Mouse (Mus musculus): ENCODE data around the gene Fryl.
A peak's percentile ranks its signal among the peaks of the same experiment; 100 is the strongest.
"Not testable (repeated sequence)": the region's sequence is repeated elsewhere in the genome, so short reads cannot be mapped to it uniquely, and the experiment has no call there.

Fryl gene

DNA sequence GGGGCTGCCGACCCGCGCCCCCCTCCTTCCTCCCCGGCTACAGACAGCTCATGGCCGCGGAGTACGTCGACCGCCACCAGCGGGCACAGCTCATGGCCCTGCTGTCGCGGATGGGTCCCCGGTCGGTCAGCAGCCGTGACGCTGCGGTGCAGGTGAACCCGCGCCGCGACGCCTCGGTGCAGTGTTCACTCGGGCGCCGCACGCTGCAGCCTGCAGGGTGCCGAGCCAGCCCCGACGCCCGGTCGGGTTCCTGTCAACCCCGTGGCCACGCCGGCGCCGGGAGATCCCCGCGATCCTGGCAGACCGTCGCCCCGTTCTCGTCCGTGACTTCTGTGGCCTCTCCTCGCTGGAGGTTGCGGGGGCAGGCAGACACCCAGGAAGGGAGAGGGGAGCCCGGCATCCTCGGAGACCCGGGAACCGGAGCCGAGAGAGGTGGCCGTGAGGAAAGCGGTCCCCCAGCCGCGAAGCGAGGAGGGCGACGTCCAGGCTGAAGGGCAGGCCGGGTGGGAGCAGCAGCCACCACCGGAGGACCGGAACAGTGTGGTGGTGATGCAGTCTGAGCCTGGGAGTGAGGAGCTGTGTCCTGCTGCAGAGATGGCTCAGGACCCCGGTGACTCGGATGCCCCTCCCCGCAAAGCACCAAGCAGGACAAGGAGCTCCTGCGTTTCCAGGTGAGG lies 242.7 kb downstream of the Fryl start:
- DNase-seq (ENCODE audit: extremely low read depth, low read depth) = not testable (repeated sequence)

DNA sequence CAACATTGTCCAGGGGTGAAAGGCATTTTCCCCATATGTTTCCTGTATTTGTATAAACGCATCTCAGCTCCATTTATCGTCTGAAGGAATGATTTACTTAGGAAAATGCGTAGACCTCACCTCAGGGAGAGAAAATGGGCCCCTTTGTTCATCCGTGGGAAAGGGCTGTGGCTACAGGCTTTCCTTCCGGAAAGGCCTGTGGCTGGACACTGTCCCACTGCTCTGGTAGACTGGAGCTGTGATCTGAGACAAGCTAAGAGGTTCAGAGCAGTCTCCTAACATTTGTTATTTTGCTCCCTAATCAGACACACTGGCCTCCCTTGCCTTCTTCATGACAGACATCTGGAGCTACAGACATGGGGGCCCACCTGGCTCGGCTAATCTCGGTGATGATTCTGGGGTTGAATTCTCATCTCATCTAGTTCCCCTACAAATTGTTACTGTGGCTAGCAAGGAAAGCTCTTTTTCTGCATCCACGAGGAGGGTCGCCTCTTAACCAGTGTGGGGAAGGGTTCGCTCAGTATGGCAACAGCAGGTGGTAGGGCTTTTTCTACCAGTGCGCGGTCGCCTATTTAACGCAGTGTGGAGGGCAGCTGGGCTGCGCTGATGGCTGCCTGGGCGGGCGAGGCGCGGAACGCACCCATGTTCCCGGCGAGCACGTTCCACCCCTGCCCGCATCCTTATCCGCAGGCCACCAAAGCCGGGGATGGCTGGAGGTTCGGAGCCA lies 243.4 kb downstream of the Fryl start:
- not testable (repeated sequence) for DNase-seq (ENCODE audit: extremely low read depth, low read depth)

DNA sequence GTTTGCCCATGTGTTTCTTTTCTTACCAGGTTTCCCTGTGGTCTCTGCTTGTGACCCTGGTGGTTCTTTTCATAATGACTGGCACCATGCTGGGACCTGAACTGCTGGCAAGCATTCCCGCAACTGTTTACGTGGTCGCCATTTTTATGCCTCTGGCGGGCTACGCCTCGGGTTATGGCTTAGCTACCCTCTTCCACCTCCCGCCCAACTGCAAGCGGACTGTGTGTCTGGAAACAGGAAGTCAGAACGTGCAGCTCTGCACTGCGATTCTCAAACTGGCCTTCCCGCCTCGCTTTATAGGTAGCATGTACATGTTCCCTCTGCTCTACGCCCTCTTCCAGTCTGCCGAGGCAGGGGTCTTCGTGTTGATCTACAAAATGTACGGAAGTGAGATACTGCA lies 244.6 kb downstream of the Fryl start:
- not testable (repeated sequence) for DNase-seq (ENCODE audit: extremely low read depth, low read depth)

DNA sequence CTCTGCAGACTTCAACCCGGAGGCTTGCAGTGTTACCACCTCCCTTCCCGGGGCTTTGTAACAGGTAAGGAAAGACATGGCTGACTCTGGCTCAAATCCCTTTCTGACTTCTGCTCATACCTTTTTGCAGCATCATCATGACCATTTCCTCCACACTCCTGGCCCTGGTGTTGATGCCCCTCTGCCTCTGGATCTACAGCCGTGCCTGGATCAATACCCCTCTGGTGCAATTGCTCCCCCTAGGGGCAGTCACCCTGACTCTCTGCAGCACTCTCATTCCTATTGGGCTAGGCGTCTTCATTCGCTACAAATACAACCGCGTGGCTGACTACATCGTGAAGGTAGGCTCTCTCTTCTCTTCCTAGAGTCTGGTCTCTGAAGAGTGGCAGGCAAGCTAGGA lies 248.2 kb downstream of the Fryl start:
- DNase-seq (ENCODE audit: extremely low read depth, low read depth) = not testable (repeated sequence)

DNA sequence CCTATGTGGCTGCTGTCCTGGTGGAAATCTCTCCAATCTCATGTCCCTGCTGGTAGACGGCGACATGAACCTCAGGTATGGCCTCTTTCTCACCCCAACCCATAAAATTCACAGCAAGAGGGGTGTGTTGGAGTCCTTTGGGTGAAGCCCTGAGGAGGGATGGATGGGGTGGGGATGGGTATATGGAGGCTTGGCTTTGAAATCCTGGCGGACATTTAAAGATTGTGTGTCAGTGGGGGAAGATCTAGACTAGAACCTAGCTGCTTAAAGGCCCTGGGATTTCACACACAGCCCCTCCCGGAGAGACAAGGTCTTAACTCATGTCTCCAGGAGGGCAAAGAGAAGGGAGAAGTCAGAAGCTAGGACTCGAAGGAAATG lies 248.8 kb downstream of the Fryl start:
- DNase-seq (ENCODE audit: extremely low read depth, low read depth) = no peak

DNA sequence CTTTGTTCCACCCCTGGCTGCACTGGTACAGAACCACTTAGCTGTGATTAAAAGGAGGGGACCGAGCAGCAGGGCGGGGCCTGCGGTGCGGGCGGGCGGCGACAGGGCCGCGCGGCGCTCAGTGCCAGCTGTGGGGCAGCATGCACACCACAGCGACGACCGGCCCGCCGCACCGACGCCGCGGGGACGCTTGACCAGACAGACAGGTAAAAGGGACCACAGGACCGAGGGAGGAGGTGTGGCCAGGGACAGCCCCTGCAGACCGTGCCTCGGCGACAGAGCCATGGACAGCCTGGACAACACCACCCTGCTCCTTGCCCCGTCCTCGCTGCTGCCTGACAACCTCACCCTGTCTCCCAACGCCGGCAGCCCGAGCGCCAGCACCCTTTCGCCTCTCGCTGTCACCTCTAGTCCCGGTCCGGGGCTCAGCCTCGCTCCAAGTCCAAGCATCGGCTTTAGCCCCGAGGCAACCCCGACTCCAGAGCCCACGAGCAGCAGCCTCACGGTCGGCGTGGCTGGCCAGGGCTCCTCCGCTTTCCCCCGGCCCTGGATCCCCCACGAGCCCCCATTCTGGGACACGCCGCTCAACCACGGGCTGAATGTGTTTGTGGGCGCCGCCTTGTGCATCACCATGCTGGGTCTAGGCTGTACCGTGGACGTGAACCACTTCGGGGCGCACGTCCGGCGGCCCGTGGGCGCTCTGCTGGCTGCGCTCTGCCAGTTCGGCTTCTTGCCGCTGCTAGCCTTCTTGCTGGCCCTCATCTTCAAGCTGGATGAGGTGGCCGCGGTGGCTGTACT lies 249.4 kb downstream of the Fryl start, which contains the start of gene Slc10a4:
Slc10a4 (plus strand) TSS at position 100 of the 798 bp plus-strand sequence.
- no peak for DNase-seq (ENCODE audit: extremely low read depth, low read depth)

DNA sequence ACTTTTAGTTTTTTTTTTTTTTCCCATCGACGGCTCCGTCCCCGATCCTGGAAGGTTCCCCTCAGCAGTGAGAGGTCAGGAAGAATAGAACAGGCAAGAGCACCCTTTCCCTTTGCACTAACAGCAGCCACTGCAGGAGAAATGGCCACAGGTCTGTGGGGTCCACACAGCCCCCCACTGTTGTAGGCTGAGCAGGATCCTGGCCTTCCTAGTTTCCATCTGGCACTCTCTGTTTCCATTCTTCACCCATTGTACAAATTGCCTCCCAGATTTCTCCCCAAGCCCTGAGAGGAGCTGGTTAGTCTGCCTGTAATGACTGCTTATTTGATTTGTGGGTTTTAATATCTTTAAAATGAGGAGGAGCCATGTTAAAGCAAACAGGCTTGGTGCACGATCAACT lies 252.4 kb downstream of the Fryl start:
- no peak for DNase-seq (ENCODE audit: extremely low read depth, low read depth)

DNA sequence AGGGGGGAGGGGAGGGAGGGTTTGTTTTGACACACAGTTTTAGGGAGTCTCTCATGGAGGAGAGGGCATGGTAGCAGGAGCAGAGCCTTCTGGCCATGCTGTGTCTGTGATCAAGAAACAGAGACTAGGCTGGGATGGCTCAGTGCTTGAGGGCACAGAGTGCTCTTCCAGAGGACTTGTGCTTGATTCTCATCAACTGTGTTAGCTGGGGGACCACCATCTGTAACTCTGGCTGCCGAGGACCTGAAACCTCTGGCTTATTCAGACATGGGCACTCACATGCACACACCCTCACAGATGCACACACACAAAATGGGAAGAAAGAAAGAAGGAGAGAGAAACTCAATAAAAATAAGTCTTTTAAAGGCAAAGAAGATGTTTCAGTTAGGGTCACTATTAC lies 257.9 kb downstream of the Fryl start:
- not testable (repeated sequence) for DNase-seq (ENCODE audit: extremely low read depth, low read depth)

DNA sequence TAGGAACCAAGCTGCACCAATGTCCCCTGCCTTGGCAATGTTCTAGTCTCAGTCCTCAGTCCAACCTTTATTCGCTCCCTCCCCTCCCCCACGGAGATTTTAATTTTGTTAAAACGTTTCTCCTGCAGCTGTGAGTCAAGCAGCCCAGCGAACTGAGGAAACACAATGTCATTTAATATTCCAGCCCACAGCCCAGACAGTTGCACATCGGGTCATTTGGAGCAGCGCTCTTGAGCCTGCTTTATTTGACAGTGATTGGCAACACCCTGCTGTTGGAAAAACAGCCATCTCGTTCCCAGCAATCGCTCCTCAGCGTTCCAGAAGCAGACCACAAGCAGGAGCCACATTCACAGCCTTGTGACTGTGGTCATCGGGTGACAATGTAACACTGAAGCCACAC lies 261.0 kb downstream of the Fryl start:
- DNase-seq (ENCODE audit: extremely low read depth, low read depth) = no peak

DNA sequence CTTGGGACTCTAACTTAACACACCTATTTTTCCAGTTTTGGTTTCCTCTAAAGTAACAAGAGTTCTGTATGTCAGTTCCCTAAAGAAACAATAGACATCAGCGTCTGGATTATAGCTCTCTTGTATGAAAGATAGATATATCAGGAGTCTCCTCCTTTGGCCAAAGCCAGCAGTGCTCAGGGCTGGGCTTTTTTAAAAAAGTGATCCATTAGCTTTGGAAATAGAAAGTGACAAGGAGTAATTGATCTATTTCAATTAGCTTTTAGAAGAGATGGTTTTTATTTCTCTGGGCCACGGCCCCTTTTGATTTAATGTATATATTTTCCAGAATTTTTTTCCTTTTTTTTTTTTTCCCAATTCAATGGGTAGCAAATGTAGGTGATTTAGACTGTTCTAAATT lies 261.5 kb downstream of the Fryl start:
- no peak for DNase-seq (ENCODE audit: extremely low read depth, low read depth)

DNA sequence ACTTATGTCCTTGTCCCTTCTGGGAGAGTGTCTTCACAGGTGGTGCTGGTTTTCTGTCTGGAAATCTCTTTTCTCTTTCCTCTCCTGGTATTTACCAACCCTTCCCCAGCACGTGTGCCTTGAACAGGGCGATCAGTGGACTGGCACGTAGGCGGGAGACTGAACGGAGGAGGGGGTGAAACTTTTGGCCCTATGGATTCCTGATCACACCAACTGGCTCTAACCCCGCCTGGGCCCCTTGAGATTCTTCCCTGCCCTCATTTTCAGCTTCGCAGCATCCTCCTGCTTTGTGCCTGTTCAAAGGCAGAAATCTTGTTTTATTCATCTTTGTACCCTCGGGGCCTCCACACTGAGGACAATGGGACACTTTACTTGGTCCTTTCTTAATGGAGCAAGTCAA lies 262.0 kb downstream of the Fryl start:
- no peak for DNase-seq (ENCODE audit: extremely low read depth, low read depth)

DNA sequence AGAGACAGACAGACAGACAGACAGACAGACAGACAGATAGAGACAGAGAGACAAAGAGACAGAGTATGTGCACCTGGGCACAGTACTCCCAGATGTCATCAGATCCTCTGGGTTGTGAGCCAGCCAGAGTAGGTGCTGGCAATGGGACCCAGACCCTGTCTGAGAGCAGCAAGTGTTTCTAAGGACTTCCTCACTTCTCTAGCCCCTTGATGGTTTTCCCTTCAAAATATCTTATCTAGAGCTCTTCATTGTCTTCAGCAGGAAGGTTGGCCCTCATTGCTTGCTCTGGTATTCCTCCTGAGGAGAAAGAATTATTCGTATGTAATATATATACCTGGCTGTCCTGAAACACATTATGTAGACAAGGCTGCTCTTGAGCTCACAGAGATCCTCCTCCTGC lies 263.9 kb downstream of the Fryl start:
- DNase-seq (ENCODE audit: extremely low read depth, low read depth) = peak; percentile 53

DNA sequence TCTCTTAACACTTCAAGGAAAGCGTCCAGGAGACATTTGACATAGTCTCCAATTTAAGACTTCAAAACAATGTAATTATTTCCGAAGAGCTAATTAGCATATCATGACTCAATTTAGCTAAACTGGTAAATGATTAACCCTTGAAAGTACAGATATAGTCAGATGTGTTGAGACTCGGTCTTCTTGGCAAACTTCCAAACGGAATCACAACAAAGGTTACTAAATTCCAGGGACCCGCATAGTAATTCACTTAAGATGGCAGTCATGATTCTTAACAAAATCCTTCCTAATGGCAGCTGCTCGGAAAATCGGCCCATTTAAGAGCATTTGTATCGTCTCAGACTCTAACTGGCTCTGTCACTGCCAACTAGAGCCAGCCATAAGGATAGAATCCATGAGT lies 266.7 kb downstream of the Fryl start:
- DNase-seq (ENCODE audit: extremely low read depth, low read depth) = no peak

DNA sequence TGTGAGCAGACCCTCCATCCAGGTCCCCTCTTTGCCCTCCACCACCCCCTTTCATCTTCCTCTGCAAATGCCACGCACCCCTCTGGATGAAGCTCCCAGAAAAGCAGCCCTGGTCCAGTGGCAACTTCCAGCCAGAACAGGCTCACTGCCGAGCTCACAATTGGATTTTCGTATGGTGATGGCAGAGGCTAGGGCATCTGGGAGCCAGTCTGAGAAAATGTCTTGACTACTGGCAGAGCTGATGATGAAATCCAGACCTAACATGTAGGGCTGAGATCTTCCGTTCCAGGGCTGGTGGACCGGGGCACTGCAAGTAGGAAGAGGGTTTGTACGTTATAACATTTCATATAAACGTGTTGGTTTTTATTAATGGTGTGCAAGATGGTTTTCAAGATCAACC lies 268.6 kb downstream of the Fryl start:
- DNase-seq (ENCODE audit: extremely low read depth, low read depth) = no peak

DNA sequence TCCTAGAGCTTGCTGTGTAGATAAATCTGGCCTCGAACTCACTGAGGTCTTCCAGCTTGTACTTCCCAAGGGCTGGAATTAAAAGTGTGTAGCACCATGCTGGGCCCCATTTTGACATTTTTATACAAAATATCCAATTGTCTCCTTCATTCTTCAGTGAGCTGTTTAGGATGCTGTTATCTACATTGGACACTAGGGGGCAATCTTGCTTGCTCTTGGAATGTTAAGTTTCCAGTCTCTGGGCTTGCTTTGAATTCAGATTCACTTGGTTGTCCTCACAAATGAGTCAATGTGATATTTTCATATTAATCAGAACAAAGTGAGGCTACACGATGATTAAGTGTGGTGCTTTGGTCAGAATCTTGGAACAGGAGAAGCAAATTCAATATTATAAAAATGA lies 272.3 kb downstream of the Fryl start:
- DNase-seq (ENCODE audit: extremely low read depth, low read depth) = peak; percentile 45

DNA sequence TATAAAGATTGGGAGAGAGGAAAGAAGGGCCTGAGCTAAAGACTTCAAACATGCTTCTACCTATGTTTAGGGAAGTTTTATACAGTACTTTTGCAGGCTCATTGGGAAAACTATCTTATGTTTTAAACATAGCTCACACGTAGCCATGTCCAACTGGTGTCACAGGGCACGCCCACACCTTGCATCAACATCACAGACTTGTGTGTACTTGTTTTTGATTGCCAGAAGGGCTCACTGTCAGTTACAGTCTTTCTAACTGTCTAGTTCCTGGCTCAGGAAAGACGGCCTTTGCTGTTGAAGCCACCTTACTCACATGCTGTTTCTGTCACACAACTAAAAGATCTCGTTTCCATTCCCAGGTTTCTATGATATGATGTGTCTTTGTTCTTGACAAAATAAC lies 279.9 kb downstream of the Fryl start:
- DNase-seq (ENCODE audit: extremely low read depth, low read depth) = no peak

DNA sequence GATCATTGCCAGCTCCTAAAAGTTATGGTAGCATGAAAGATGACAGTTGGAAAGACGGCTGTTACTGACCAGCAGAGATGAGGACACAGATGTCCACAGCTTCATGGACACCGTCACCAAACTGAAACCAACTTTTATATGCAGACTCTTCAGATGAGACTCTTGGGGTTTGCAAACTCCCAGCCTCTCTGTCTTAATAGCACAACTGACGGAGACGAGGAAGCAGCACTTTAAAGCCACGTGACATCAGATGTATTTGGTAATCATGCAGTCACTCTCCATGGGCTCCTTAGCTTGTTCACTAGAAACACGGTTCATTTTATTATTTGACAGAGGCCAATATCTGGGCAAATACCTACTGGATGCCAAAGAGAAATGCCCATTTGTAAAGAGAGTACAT lies 280.4 kb downstream of the Fryl start:
- no peak for DNase-seq (ENCODE audit: extremely low read depth, low read depth)

DNA sequence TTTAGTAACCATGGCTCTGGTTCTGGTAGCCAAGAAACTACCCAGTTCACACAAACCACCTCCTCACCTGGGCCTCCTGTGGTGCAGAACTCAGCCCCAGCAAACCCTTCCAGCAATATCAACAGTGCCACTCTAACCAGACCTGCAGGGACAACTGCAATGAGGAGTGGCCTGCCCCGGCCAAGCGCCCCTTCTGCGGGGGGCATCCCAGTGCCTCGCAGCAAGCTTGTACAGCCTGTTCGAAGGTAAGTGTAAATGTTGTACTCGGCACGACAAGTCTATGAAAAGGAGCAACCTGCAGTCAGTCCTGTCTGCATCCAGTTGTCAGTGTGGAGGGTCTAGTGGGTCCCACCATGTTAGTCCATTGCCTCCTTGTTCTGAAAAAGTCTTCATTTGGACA lies 281.8 kb downstream of the Fryl start, which contains the start of gene Gm10135:
Gm10135 (minus strand) TSS at position 101 of the 400 bp plus-strand sequence.
- no peak for DNase-seq (ENCODE audit: extremely low read depth, low read depth)

DNA sequence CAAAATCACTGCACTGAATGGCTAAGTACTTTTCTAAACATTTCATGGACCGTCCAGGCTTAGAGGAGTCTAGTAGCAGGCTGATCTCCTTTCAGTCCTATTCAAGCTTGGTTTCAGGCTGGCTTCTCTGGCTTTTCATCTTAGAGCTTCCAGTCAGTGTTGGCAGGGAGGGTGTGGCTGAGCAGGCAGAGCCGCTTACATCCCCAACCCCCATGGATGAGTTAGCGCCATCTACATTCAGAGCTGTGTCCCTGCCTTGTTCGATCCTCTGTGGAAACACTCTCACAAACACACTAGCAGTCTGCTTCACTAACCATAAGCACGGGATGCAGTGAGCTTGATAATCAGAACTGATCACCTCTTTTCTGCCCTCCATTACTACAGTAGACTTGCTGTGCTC lies 283.5 kb downstream of the Fryl start:
- DNase-seq (ENCODE audit: extremely low read depth, low read depth) = no peak

DNA sequence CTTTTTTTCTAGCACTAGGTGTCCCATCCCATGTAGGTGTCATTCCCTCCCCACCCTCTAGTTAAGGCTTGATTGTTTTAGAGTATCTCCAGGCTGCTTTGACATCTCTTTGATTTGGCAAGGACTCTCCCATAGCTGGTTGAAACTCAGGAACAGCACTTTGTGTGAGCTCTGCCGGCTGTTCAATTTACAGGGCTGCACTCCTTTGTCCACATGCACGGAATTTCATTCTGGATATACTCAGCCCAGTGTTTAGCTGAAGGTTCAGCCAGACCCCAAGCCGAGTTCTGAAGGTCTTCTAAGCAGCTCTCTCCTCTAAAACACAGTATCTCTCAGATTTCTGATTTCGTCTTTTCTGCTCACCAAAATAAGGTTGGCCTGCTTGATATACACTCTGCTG lies 284.0 kb downstream of the Fryl start:
- DNase-seq (ENCODE audit: extremely low read depth, low read depth) = no peak
